Mouse (Mus musculus) myocyte (in vitro differentiated cells): ENCODE results near the gene Vps13d. TPM values are rescaled to one million over a fixed set of nuclear protein-coding genes. Genes with fewer than 3 reads are reported as not detected.

Experiments
- H3K27me3 ChIP-seq: one replicate; pipeline ENCODE4 v1.6.1; 2011; ENCODE audit not compliant: control insufficient read depth, insufficient read depth, insufficient read length
- H3K36me3 ChIP-seq: one replicate; pipeline ENCODE4 v1.6.1; 2011; ENCODE audit not compliant: control insufficient read depth, insufficient read depth
- H3K4me2 ChIP-seq: one replicate; pipeline ENCODE4 v1.6.1; 2011; ENCODE audit warnings: low read depth, control low read depth
- H3K4me3 ChIP-seq: one replicate; pipeline ENCODE4 v1.5.1; 2011; ENCODE audit warnings: mild to moderate bottlenecking, control low read depth, moderate library complexity
- H3K79me2 ChIP-seq: one replicate; pipeline ENCODE4 v1.6.1; 2011; ENCODE audit not compliant: control insufficient read depth, insufficient read depth
- H3ac ChIP-seq: one replicate; pipeline ENCODE4 v1.6.1; 2011; ENCODE audit not compliant: control insufficient read depth, insufficient read length
- CEBPB ChIP-seq: IDR thresholded peaks from 2 replicates; pipeline ENCODE4 v1.6.1; 2011; ENCODE audit warnings: mild to moderate bottlenecking, moderate library complexity; ENCODE audit not compliant: poor library complexity, insufficient read depth, severe bottlenecking
- E2F4 ChIP-seq: IDR thresholded peaks from one replicate; pipeline ENCODE4 v1.6.1; 2011; ENCODE audit warnings: mild to moderate bottlenecking, control low read depth, moderate library complexity; ENCODE audit not compliant: insufficient read depth
- MAX ChIP-seq: IDR thresholded peaks from one replicate; pipeline ENCODE4 v1.6.1; 2011; ENCODE audit warnings: low read depth, mild to moderate bottlenecking, control low read depth
- MYOD1 ChIP-seq, 3 experiments: IDR thresholded peaks; one replicate each; pipeline ENCODE4 v1.6.1; 2011; ENCODE audit warnings: control low read depth in 2 of 3, low read depth in 2 of 3, mild to moderate bottlenecking in 2 of 3, moderate library complexity in 1 of 3; ENCODE audit not compliant: insufficient read length in 2 of 3, control insufficient read depth in 1 of 3
- MYOG ChIP-seq, 3 experiments: IDR thresholded peaks; one replicate each; pipeline ENCODE4 v1.6.1; 2011; ENCODE audit warnings: control low read depth in 2 of 3, low read depth in 2 of 3, mild to moderate bottlenecking in 2 of 3; ENCODE audit not compliant: insufficient read length in 2 of 3, control insufficient read depth in 1 of 3, insufficient read depth in 1 of 3
- POLR2A ChIP-seq: IDR thresholded peaks from one replicate; pipeline ENCODE4 v1.6.1; 2011; ENCODE audit warnings: low read depth, mild to moderate bottlenecking, control low read depth, moderate library complexity; ENCODE audit not compliant: insufficient read length
- POLR2AphosphoS2 ChIP-seq: IDR thresholded peaks from one replicate; pipeline ENCODE4 v1.6.1; 2011; ENCODE audit warnings: low read depth, control low read depth; ENCODE audit not compliant: insufficient read length
- REST ChIP-seq: IDR thresholded peaks from one replicate; pipeline ENCODE4 v1.6.1; 2011; ENCODE audit warnings: mild to moderate bottlenecking, control low read depth, moderate library complexity; ENCODE audit not compliant: insufficient read depth, insufficient read length
- SRF ChIP-seq: IDR thresholded peaks from one replicate; pipeline ENCODE4 v1.6.1; 2011; ENCODE audit warnings: low read depth; ENCODE audit not compliant: control insufficient read depth, insufficient read length
- TCF12 ChIP-seq: IDR thresholded peaks from one replicate; pipeline ENCODE4 v1.6.1; 2011; ENCODE audit warnings: mild to moderate bottlenecking, control low read depth; ENCODE audit not compliant: poor library complexity, insufficient read depth, severe bottlenecking
- TCF3 ChIP-seq: IDR thresholded peaks from one replicate; pipeline ENCODE4 v1.6.1; 2011; ENCODE audit warnings: low read depth, control low read depth; ENCODE audit not compliant: insufficient read length
- USF1 ChIP-seq: IDR thresholded peaks from one replicate; pipeline ENCODE4 v1.6.1; 2011; ENCODE audit warnings: low read depth, mild to moderate bottlenecking, control low read depth, moderate library complexity
- polyA plus RNA-seq: library from polyadenylated mRNA; unstranded; fragments of >200 nt; fragmentation: generic; extraction: Trizol; gene quantifications from one replicate; pipeline ENCODE4 v1.2.1, GENCODE M21; 2012; ENCODE audit warnings: missing spikeins

Gene Vps13d
- polyA plus RNA-seq, 1 experiment, result 20.0 TPM

- no peak for TF ChIP-seq USF1
- TF ChIP-seq TCF12, result no peak
- no peak for TF ChIP-seq POLR2AphosphoS2
- no peaks in the 10 kb centered on the region for H3K27me3 ChIP-seq
- no peaks in the 10 kb centered on the region for H3K79me2 ChIP-seq
- H3ac ChIP-seq, result no peak overlapping the region
- H3K36me3 ChIP-seq, result peaks cover 7% of the 10 kb centered on the region
- no peak overlapping the region for H3K4me3 ChIP-seq
- no peak overlapping the region for H3K4me2 ChIP-seq
These were observed 217.7 kb downstream of the Vps13d start for GRCm38 (mm10) chr4:144977057-144977456.

DNA sequence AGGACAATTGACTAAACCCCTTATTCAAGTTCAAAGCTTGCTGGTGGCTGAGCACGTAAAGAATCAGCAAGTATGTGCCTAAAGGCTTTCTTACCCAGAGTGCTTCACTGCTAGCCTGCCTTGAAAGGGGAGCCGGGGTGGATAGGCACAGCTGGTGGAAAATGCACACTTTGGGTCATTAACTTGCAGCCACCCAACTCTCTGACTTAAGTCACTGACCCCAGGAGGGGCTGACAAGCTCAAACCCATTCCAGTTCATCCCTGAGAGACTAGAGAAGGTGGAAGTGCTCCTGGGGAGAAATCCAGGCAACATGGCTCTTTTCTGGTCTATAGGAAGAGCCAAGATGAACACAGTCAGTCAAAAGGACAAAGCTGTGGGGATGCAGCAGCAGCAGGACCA lies 219.3 kb downstream of the Vps13d start:
- H3K79me2 ChIP-seq, result no peaks in the 10 kb centered on the region
- H3K4me3 ChIP-seq, result no peak overlapping the region
- TF ChIP-seq POLR2A, result no peak
- no peak for TF ChIP-seq SRF
- no peak for TF ChIP-seq MYOG (IDR thresholded peaks at IDR 0.05; ENCODE audit: control insufficient read depth in 1 of 3, insufficient read depth in 1 of 3, insufficient read length in 2 of 3, low read depth in 2 of 3)
- TF ChIP-seq REST, result no peak
- H3K4me2 ChIP-seq, result no peak overlapping the region
- H3K27me3 ChIP-seq, result no peaks in the 10 kb centered on the region
- H3K36me3 ChIP-seq, result peaks cover 7% of the 10 kb centered on the region
- no peak overlapping the region for H3ac ChIP-seq

DNA sequence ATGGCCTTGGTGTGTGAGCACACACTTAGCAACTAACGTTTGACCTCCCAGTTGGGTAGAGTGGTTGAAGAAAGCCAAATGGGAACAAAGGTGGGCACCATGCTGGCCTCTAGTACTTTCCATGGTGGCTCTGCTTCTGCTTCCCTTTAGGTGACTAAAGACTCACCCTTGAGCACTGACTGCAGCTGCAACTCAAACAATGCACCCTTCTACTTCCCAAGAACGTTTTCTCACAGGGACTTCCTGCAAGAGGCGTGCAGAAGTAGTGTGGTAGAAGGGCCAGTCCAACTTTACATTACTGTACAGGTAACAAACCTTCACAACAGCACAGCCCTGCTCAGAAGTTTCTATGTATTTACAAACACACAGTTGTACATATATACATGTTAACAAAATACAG lies 220.3 kb downstream of the Vps13d start:
- Histone ChIP-seq H3K27me3 (no peaks in the 10 kb centered on the region), H3K4me3 (no peak overlapping the region), H3K79me2 (no peaks in the 10 kb centered on the region), H3K4me2 (no peak overlapping the region), H3K36me3 (peaks cover 7% of the 10 kb centered on the region), H3ac (no peak overlapping the region)
- TF ChIP-seq TCF12 (no peak), MAX (no peak)

DNA sequence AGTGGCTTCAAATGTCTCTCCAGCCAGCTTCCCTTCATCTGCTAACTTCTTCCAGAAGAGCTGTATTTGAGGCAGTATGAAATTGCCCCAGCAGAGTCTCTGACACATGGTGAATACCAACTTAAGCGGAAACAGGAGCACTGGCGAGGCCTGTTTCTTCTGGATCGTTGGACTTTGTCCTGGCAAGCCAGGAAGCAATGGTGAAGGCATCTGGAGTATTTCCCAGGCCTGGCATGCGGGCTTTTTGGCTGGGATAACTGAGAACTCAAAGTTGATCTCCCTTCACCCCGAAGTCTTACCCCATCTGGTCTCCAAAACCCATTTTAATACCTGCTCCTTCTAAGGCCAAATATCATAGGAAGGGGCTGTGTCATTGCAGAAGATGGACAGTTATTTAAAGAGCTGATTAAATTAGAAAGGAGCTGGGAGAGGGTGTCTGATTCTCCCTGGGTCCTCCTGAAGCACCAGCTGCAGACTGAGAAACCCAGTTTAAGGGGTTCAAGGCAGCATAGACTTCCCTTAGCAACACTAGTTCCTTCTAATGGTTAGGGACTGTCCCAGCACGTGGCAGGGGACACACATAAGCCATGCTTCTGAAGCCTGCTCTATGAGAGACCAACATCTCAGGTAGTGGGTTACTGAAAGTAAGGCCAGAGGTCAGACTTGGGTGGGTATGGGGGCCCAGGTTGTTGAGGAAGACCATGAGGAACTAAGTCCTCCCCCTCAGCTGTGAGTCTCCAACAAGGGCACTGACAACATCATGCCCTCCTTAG lies 221.7 kb downstream of the Vps13d start:
- Histone ChIP-seq H3K36me3 (peaks cover 7% of the 10 kb centered on the region), H3K27me3 (no peaks in the 10 kb centered on the region), H3K4me2 (no peak overlapping the region), H3K79me2 (no peaks in the 10 kb centered on the region), H3K4me3 (no peak overlapping the region), H3ac (no peak overlapping the region)
- no peak for TF ChIP-seq REST
- no peak for TF ChIP-seq TCF3
- TF ChIP-seq MAX, result no peak
- TF ChIP-seq MYOD1 (IDR thresholded peaks at IDR 0.05; ENCODE audit: control insufficient read depth in 1 of 3, insufficient read length in 2 of 3, low read depth in 2 of 3), result no peak
- no peak for TF ChIP-seq TCF12
- no peak for TF ChIP-seq USF1
- no peak for TF ChIP-seq MYOG (IDR thresholded peaks at IDR 0.05; ENCODE audit: control insufficient read depth in 1 of 3, insufficient read depth in 1 of 3, insufficient read length in 2 of 3, low read depth in 2 of 3)
- TF ChIP-seq E2F4, result no peak
- TF ChIP-seq SRF, result no peak
- no peak for TF ChIP-seq POLR2A
- no peak for TF ChIP-seq POLR2AphosphoS2
- no peak for TF ChIP-seq CEBPB

DNA sequence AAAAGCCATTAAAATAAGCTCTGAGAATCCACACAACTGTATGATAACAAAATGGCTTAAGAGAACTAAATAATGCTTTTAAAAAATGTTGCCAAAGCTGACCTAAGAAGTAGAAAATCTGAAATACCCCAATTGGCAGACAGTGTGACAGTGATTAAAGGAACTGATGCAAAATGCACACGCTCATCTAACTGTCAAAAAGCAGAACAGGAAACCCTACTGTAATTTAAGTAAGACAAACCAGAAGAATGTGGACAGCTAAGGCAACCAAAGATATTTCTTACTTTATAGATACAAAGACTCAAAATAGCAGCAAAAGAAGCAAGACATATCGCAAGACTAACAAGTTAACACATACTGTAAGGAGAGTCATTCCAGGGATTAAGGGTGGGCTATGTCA lies 223.8 kb downstream of the Vps13d start:
- no peak overlapping the region for H3K4me2 ChIP-seq
- no peak for TF ChIP-seq TCF12
- TF ChIP-seq POLR2A, result no peak
- TF ChIP-seq USF1, result no peak
- no peak for TF ChIP-seq MYOG (IDR thresholded peaks at IDR 0.05; ENCODE audit: control insufficient read depth in 1 of 3, insufficient read depth in 1 of 3, insufficient read length in 2 of 3, low read depth in 2 of 3)
- no peak for TF ChIP-seq TCF3
- TF ChIP-seq MYOD1 (IDR thresholded peaks at IDR 0.05; ENCODE audit: control insufficient read depth in 1 of 3, insufficient read length in 2 of 3, low read depth in 2 of 3), result no peak
- TF ChIP-seq POLR2AphosphoS2, result no peak
- no peaks in the 10 kb centered on the region for H3K79me2 ChIP-seq
- H3ac ChIP-seq, result no peak overlapping the region
- peaks cover 7% of the 10 kb centered on the region for H3K36me3 ChIP-seq
- H3K27me3 ChIP-seq, result no peaks in the 10 kb centered on the region
- no peak overlapping the region for H3K4me3 ChIP-seq
